Mouse (Mus musculus) erythroblast, embryonic 14.5 days (primary cell): ENCODE data around the gene Fam8a1. TPM values are rescaled to one million over a fixed set of nuclear protein-coding genes. Genes with fewer than 3 reads are reported as not detected.

Experiments
- H3K27me3 ChIP-seq: 2 replicates; pipeline ENCODE4 v1.6.1; 2012; ENCODE audit warnings: inconsistent platforms; ENCODE audit not compliant: control insufficient read depth
- H3K36me3 ChIP-seq: 2 replicates; pipeline ENCODE4 v1.6.1; 2012; ENCODE audit warnings: mild to moderate bottlenecking, inconsistent platforms; ENCODE audit not compliant: control insufficient read depth
- H3K4me1 ChIP-seq: 2 replicates; pipeline ENCODE4 v1.6.1; 2012; ENCODE audit warnings: inconsistent platforms; ENCODE audit not compliant: control insufficient read depth
- H3K4me3 ChIP-seq: replicated peaks from 2 replicates; pipeline ENCODE3; 2012; ENCODE audit warnings: moderate library complexity, mild to moderate bottlenecking, inconsistent platforms
- H3K9me3 ChIP-seq: 2 replicates; pipeline ENCODE4 v1.6.1; 2012; ENCODE audit warnings: low read length, inconsistent platforms, mixed read lengths; ENCODE audit not compliant: control insufficient read depth
- GATA1 ChIP-seq: IDR thresholded peaks from 2 replicates; pipeline ENCODE4 v1.6.1; 2012; ENCODE audit warnings: low read length, inconsistent platforms, mixed read lengths
- TAL1 ChIP-seq: IDR thresholded peaks from 3 replicates; pipeline ENCODE4 v1.6.1; 2012; ENCODE audit warnings: low read length, inconsistent platforms, mixed read lengths
- polyA plus RNA-seq: library from polyadenylated mRNA; stranded (reverse); fragments of >175 nt; gene quantifications from 2 replicates; pipeline ENCODE4 v1.2.3, GENCODE M21; 2012

The Fam8a1 gene
- polyA plus RNA-seq, 1 experiment, result 0.72 TPM

DNA sequence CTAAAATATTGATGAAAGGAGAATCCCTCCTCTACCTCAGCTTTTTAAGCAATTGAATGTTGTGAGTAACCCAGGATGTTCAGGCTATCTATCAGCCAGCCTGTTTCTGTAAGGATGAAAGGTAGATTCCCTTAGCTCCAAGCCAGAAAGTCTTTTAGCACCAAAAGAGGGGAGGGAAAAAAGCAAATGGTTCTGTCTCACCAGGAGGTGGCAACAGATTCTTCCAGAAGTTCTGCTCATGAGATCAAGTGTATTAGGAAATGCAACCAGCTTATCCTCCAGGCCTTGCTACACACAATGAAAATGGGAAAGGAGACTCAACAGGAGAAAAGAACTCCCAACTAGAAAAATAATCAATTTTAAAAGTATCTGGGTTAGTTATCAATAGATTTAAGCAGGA, 55.0 kb downstream of the Fam8a1 start:
- no peak for TF ChIP-seq TAL1
- no peak for TF ChIP-seq GATA1
- Histone ChIP-seq H3K4me1 (peaks cover 60% of the 10 kb centered on the region), H3K36me3 (peaks cover 27% of the 10 kb centered on the region), H3K4me3 (peak overlapping the region; percentile 99), H3K27me3 (no peaks in the 10 kb centered on the region), H3K9me3 (no peaks in the 10 kb centered on the region)

DNA sequence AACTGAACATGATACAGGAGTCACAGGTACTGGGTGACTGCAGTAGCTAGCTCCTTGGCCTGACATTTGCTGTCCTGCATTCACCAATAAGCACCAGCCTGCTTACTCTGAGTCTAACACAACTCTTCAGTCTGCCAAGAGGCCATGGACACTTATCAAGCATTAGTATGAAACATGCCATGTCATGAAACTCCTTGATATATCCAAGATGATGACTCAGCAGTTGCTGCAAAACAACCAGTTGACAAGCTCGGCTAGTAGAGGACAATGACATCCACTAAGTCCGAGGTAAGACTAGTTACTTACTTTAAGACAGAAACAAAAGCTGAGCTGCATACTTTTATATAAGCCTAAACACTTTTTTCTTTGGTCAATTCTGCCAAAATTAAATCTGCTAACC, 55.9 kb downstream of the Fam8a1 start:
- Histone ChIP-seq H3K36me3 (peaks cover 20% of the 10 kb centered on the region), H3K9me3 (no peaks in the 10 kb centered on the region), H3K4me3 (peak overlapping the region; percentile 99), H3K4me1 (peaks cover 53% of the 10 kb centered on the region), H3K27me3 (no peaks in the 10 kb centered on the region)
- TF ChIP-seq TAL1, result no peak
- TF ChIP-seq GATA1, result peak; percentile 51; the same call in 1 of the 2 replicates

DNA sequence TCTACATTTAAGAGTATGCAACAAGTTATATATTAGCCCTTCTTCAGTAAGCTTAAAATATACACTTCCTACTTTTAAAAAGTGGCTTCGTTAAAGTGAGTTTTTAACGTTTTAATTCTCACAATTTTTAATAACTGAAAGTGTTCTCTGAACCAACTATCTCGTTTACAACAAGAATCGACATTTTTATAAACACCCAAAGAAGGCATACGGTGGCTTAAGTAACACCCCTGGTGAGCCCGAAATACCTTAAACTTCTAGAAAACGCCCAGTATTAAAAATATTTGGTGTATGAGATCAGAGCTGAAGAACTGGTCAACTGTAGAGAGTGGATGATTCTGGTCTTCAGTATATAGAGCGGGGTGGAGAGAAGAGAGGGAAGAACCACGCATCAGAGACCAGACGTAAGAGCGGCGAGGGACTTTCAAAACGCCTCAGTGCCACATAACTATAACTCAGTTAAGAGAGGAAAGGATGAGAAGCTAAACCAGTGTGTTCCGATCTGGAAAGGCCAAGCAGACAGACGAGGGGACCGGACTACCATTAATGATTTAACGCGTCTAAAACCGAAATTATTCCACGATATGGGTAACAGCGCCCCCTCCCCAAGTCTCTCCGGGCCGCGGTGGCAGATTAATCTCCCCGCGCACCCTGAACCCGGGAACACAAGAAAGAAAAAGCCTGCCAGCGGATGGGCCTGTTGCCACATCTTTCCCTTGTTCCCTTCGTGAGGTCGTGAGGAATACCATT, 57.1 kb downstream of the Fam8a1 start:
- Histone ChIP-seq H3K4me3 (peak overlapping the region; percentile 99), H3K36me3 (peaks cover 15% of the 10 kb centered on the region), H3K27me3 (no peaks in the 10 kb centered on the region), H3K4me1 (peaks cover 45% of the 10 kb centered on the region), H3K9me3 (no peaks in the 10 kb centered on the region)
- no peak for TF ChIP-seq GATA1
- TF ChIP-seq TAL1, result no peak

DNA sequence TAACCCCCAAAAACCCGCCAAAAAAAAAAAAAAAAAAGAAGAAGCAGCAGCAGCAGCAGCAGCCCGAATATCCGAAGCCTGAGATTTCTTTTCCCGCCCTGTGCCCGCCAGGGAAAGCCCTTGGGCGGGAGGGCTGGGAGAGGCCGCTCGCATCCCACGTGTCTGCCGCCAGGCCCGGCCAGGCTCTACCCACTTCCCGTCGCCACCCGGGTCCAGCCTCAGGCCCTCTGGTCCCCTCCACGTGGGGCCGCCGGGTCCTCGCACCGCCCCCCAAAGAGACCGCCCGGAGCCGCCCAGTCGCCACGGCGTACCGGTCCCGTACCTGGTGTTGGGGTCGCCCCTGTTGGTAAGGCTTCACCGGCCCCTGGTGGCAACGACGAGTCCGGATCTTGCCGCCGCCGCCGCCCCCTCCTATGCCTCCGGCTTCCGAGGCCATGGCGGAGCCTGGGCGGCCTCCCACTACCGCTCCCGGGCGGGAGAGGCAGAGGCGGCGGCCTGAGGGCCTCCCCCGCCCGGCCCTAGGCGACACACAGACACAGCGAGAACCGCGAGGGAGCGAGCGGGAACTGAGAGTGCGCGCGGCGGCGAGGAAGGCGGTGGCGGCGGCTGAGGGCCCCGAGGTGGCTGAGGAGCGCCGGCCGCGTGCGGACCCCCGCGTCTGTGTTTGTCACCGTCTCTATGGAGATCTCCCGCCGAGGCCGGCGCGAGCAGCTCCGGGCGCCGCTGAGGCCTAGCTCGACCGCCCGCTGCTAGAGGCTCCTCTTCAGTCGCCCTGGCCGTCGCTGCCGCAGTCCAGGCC, 57.9 kb downstream of the Fam8a1 start:
- no peaks in the 10 kb centered on the region for H3K27me3 ChIP-seq
- peaks cover 37% of the 10 kb centered on the region for H3K4me1 ChIP-seq
- no peak for TF ChIP-seq GATA1
- no peak for TF ChIP-seq TAL1
- H3K9me3 ChIP-seq, result no peaks in the 10 kb centered on the region
- peaks cover 11% of the 10 kb centered on the region for H3K36me3 ChIP-seq
- H3K4me3 ChIP-seq, result peak overlapping the region; percentile 99

Other genes with a start within 250 kb of the Fam8a1 start
- not detected in 2 replicates for gene Cap2, start 167.7 kb upstream of the Fam8a1 start, polyA plus RNA-seq
- 0.57 and 1.6 TPM in 2 replicates for gene Nup153, start 58.4 kb downstream of the Fam8a1 start, polyA plus RNA-seq